Mouse (Mus musculus): Measurements from ENCODE around the gene Ralgapa2.

Gene Ralgapa2

DNA sequence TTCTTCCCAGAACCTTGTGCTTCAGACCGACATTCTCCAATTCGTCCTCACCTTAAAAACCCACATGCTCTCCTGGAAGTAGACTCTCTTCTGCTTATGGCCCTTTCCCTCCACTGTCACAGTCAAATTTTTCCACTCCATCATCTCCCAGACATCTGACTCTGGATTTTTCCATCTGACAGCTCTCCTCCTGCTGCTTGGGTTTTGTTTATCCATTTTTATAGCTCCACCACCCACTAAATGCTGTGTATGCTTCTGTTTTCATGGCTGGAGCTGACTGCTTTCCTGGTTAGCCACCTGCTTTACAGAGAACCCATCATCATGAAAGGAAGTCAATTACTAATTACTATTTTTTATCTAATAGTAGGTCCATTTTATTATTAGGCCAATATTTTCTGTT lies 86.9 kb downstream of the Ralgapa2 start:
- no peak for DNase-seq

DNA sequence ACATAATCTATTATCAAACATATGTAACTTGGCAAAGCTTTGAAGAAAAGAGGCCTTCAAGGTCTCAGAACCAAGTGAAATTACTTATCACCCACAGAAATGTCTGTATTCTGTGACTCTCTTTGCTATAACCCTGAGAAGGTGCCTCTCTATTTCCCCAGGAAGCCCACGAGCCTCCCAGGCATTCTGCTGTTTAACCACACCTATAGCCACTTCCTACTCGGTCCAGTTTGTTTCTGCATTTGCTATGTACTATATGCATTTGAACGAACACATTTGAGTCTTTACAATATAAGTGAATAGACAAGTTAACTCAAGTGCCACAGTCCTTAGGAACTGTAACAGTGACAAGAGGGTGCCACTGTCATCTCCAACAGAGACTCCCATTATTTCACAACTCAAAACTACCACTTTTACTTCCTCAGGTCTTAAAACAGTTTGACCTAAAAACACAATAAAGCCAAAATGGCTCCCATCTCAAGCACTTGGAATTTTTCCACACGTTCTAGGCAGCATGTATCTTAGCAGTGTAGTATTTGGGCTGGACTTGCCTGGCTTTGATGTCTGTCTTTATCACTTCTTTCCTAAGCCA lies 88.3 kb downstream of the Ralgapa2 start:
- DNase-seq: no peak

DNA sequence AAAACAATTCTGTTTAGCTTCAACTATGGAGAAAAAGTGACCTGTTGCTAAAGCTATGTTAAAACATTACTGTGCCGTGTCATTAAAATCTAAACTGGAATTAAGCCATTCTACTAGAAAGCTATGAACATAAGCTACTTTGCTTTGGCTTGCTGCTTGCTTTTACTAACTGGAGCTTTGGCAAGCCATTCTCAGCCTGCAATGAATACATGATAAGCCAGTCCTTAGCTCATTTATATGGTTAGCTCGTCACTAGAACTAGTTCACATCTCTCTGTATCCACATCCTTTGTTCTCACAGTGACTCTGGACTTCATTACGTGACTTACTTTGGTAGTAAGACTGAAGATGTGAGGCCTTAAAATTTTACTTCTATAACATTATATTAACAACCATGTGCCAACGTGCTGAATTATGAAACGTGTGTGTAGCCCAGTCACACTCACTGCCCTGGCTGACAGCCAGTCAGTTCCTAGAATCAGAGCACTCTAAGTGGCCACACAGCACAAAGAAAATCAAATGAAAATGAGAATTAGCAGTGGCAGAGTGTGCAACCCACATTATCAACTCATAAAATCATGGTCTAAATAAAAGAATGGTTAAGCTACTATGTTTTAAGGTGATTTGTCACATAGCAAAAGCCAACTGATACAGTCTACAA lies 89.0 kb downstream of the Ralgapa2 start:
- no peak for DNase-seq

DNA sequence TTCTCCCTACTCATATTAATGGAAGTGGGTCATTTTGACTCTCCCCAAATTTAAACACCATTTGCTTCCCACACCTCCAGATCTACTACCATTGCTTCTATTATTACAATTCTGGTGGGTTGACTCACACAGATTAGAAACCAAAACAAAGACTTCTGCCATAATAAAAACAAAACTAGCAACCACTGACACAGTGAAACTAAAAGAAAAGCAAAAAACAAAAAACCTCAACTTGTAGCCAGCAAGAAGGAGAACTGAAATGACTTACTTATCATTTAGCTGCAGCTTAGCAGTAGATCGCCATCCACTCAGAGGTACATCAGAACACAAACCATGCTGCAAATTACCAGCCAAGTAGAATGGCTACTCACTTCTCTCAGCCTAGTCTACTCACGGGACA lies 95.9 kb downstream of the Ralgapa2 start:
- no peak for DNase-seq

DNA sequence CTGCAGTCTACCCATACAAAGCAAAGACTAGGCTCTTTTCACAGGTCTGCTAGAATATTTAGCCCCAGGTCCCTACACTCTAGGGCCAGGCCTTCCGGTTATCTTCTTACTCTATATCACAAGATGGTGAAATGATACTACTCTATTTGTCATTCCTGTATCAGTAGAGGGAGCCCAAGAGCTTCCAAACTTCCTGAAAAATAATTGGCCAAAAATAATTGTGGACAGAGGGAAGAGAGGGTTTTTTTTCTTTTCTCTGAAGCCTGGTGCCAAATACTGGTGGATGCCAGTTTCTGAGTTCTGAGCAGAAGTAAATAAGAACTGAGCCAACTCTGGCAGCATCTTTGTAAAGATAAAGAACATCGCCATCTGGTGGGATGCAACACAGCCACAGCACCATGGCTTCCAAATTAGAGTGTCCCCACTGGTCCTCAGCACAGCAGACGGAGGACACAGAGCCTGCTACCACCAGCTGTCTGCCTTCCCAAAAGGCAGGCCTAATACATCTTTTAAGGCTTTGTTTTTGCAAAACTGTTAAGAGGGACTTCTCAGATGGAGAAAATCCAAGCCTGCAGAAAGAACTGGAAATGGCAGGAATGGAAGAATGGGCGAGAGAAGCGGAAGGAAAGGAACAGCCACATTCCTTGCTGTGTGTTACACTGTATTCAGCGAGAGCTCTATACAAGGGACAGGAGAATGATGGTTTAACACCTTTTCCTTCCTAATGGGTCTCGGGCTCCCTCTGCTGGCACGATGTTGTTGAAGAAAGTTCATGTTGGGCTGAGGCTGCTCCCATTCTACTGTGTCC lies 97.5 kb downstream of the Ralgapa2 start:
- DNase-seq: peak; percentile 62

DNA sequence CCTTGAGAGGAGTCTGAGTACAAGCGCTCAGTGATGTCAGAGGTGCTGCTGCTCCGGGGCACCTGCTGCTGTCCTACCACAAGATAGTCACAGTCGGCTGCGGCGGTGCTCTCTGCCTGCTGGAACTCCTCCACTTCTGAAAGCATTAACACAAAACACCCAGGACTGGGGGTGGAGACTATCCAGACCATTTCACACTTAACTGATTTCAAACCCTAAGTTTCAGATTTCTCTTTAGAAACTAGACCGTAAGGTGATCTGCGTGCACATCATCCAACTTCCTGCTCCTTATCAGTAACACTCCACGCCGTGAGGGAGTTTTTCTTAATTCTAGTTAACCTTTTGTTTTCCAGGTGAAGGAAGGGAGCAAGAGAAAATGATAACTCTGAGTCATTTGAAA lies 99.4 kb downstream of the Ralgapa2 start:
- DNase-seq: no peak

DNA sequence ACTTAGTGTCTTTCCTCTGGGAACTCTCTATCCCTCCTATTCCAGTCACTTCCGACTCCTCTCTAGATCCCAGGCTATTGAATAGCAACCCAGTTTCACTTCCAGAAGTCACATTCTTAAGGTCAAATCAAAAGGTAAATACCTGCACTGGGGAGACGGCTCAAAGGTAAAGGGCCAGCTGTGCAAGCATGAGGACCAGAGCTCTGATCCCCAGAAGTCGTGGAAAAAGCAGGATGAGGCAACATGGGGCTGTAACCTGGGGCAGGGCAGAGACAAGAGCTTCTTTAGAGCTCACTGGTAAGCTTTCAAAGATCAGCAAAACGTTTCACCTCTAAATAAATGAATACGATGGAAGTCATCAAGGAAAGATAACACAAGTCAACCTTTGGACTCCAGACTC lies 100.2 kb downstream of the Ralgapa2 start:
- no peak for DNase-seq

DNA sequence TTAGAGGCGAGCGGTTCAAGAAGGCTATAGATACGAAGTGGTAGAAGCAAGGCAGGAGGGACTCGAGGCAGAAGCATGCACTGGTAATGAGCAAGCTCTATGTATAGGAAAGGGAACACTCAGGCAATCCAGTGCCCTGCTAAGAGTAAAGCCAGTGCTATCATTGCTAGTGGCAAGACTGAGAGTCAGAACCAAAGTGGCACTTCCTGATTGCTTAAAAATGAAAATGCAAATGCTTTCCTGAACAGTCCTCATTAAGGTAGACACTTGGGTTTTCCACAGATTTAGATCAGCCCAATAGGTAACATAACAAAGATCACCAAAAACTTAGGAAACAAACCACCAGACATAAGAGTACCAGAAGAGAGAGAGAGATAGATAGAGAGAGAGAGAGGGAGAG lies 105.1 kb downstream of the Ralgapa2 start:
- no peak for DNase-seq

DNA sequence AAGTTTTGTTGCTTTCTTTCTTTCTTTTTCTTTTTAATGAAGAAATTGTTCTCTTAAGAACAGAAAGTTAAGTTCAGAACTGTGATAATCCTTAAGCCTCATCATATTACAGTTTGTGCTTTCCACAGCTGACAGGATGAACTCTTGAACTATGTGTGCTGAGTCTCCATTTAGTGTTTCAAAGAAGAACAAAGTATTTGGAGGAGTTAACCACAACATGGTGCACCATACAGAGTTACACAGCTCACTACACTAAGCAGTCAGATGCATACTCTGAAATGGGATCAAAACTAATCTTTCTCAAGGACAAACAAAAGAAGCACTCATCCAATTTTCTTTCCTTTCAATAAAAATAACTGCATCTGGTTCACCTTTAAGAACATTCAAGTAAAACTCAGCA lies 110.6 kb downstream of the Ralgapa2 start:
- DNase-seq: no peak

DNA sequence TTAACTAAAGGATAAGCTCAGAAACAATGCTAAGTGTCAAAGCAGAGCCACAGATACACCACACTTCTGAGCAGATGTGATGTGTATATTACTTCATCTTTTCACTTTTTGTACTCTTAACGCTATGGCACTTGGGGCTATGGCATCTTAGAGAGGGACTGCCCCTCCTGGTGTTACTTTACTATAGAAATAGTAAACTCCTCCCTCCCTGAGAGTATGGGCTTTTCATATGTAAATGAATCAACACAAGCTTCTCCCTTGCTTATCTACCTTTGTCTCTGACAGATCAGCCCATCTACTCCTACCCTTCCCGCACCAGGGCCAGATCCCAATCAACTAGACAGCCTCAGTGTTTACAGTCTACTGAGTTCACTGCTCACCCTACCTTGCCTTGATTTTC lies 111.4 kb downstream of the Ralgapa2 start:
- no peak for DNase-seq

DNA sequence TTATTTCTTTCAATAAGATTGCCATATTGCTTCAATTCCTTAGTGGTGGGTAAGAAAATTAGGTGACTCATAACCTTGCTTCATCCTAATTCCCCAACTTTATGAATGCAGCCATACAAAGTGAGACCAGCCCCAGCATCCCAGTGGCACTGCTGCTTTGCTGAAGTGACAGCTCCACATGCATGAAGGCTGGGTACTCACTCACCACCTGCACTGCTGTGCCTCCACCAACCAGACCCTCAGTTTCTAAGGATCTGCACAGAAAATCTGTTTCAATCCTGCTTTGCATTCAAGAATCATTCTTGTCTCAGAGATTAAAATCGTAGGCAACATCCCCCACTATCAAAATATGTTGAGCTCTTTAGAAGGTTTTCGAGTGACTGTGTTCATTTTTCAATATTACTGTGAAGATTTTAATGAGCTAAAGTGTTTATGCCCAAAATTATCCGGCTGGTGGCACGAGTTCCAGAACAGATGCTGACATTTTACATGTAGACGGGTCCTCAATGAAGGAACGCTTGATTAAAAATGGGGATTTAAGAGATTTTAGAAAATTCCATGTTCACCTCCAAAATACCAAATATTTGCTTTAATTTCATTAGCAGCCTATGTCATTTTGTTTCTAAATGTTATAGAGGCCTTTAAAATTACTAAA lies 113.8 kb downstream of the Ralgapa2 start:
- no peak for DNase-seq

DNA sequence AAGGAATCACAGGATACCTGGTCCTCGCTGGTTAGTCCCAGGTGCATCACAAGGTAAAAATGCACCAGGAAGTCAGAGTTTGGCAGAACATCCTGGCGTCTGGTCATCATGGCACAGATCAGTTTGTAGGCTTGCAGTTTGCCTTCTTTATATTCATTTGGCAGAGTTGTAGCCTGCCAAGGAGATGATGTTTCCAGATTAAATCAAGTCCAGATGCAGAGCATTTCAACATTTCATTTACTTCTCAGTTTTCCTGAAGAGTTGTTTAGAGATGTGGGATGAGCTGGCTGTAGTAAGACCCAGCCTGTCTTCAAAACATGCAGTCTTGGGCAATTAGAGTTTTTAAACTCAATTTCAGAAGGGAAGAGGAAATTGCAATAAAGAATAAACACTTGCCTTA lies 124.9 kb downstream of the Ralgapa2 start:
- DNase-seq: no peak

DNA sequence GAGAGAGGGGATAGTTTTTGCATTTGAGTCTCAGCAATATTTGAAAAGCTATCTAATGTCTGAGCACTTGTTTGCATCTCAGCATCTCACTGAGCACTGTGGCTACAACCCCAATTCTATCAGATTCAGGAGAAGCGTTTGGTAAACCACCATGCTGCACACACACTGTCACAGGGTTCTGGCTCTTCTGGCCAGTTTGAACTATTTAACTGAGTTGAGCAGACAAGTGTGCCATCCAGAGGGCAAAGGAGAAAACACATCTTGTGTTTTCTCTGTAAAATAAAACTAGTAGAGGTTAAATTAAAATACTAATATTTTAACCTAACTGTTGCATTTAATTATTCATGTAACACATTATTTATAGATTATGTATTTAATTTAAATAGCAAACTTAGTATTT lies 127.6 kb downstream of the Ralgapa2 start:
- no peak for DNase-seq

DNA sequence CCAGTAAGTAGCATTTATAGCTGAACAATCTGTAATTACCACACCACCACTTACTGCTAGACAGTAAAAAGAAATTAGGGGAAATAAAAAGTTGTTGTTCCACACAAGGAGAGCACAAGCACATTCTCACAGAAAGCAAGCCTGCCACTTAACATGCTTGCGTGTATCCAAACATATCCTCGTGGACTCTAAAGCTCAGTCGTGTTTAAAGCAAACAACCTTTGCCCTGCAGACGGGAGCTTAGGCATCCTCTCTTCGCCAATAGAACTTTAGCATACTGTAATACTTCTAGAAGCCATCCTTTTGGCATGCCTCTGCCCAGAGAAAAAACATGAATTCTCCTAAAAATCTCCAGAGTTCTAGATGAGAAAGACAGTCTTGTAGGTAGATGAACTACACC lies 135.9 kb downstream of the Ralgapa2 start:
- DNase-seq: no peak

DNA sequence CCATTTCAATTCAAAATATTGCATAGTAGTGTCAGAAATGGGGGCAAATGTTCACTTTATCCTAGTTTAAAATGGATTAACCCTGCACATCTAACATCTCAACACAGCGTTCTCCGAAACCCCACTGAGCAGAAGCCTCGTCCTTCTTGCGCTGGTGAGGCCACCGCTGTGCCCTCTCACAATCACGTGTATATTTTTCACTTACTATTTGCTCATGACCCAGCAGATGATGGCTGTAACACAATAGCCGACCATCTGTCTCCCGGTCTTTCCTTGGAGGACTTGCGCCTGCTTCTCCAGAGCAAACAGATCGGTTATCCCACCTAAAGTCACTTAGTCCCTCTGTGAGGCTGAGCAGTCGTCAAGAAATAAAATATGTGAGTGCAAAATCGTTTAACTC lies 146.0 kb downstream of the Ralgapa2 start:
- no peak for DNase-seq

DNA sequence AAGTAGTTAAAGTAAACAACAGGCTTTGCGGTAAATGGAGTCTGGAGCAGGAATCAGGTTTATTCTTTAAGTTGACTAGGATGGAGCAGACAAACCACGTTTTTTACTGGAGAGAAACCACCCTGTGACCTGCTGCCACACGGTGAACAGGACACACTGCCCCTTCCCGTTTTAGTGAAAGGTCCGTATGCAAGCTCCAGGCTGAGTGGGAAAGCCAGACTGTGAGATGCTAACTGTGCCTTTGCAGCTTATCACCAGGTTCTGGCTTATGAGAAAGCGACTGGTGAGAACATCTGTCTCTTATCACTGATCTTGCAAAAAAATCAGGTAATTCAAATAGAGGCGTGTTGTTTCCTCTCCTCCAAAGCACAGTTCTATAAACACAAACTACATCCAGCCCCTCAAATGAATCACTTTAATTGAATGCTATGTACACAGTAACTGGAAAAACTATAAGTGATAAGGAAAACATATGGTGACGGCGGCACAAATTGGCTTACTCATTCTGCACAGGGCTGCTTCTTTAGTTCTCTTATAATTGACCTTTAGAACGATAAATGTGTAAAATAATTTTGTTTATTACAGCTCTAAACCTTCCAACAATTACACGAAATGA lies 146.7 kb downstream of the Ralgapa2 start:
- no peak for DNase-seq

DNA sequence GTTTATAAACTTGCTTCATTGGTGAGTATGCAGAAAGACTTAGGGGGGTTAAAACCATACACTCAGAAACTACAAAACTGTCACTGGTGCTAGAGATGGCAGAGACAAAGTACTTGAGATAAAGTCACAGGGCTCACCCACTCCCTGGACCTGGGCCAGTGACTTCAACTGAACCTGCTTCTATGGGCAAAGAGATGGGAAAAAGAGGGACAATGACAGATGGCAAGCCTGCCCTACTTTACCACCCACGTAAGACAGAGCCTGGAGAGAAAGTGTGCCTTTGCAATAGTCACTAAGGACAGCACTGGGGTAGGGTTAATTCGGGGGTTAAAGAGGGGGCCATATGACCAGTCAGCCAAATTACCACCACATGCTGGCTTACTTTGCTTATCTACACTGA lies 148.7 kb downstream of the Ralgapa2 start:
- no peak for DNase-seq

DNA sequence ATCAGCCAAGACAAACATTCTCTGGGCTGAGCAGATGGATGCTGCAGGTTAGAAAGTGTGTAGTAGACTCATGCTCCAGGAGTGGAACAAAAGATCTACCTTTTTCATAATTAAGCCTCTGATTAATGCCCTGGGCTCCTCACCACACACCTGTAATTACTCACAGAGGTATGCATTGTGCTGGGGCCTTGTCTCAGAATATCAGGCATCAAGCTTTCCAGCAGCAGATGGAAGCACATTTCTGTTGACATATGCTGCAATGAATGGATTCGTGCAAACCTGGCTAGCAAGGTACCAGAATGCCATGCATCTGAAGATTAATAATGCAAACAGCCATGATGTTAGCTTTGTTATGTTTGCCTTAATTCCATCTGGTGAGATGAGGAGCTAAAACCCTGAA lies 149.2 kb downstream of the Ralgapa2 start:
- no peak for DNase-seq

DNA sequence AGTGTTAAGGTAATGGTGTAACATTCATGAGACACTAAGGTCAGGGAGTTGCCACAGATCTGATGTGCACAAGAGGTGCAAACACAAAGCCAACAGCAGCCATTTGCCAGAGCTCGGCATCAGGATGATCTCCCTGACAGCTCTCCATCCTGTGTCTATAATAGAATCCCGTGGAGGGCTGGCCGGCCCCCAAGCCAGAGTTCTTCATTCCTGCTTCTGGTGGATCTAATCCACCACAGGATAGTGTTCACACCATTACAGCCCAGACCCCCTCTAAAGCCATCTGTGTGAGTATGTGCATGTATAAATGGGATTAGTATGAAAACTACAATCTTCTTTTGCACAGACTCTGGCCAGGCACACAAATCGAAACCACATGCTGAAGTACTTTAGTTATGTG lies 150.2 kb downstream of the Ralgapa2 start:
- DNase-seq: no peak

DNA sequence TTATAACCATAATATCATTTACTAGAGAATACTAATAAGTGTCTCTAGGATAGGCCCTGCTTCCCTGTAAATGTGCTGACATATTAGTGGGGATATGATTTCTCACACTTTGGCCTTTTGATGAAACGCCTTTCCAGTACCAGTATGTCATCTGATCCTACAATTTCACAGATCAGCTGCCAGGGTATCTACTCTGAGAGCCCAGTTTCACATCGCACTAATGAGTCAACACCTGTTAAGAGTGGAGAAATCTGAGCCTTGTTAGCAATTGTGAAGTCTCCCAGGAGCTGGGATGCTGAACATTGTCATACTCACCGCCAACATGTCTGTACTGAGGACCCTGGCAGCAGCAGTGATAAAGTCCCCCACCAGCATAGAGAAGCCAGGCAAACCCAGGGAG lies 151.1 kb downstream of the Ralgapa2 start:
- DNase-seq: no peak

DNA sequence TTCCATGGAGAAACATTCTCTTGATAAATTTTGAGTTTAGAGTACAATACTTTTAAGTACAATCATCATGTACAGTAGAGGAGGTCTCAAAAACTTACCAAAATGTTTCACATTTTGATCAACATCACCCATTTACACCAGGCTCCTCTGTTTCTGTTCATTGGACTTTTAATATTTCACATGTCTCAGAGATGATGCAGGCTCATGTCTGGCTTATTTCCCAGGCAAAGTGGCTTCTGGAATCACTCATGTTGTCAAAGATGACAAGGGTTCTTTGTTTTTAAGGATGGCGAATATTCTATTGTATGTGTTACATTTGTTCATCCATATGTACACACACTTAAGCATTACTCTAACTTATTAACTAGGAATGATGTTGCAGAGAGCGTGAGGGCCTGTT lies 152.5 kb downstream of the Ralgapa2 start:
- no peak for DNase-seq

DNA sequence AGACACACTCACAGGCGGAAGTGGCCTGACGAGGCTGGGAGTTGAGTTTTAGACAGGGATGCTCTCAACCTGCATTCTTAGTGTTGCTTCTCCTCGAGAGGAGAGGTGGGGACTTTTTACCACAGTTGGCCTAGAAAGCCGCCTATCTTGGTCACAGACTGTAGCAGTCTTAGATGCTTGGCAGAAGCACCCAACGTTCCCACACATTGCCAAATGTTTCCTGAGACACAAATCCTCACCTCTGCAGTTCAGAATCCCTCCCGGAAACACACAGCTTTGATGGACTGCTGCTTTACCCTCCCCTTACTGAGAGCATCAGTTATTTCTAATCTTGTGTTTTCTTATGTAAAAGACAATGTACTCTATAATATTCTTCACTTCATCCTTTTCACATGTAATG lies 155.6 kb downstream of the Ralgapa2 start:
- DNase-seq: no peak

DNA sequence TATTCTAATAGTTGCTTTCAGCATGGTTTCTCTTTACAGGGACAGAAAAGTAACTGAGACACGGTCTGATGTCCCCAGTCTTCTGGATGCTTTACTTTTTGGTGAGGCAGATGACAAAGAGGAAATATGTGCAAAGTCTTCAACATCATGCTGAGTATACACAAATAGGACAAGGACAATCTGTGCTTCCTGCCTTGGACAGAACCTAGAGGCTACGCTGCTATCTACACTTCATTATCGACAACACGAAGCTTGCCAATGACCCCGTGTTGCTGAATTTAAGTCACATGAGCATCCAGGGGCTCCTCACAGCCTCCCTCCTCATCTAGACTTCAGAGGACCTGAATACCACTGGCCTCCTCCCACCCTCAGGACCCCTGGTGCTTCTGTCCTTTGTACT lies 161.9 kb downstream of the Ralgapa2 start:
- no peak for DNase-seq
